Mouse (Mus musculus): ENCODE data around the gene B4galnt2. TPM values are rescaled to one million over a fixed set of nuclear protein-coding genes. Genes with fewer than 3 reads are reported as not detected.

The B4galnt2 gene
- polyA plus RNA-seq, 1 experiment from 2014 or later = not detected

DNA sequence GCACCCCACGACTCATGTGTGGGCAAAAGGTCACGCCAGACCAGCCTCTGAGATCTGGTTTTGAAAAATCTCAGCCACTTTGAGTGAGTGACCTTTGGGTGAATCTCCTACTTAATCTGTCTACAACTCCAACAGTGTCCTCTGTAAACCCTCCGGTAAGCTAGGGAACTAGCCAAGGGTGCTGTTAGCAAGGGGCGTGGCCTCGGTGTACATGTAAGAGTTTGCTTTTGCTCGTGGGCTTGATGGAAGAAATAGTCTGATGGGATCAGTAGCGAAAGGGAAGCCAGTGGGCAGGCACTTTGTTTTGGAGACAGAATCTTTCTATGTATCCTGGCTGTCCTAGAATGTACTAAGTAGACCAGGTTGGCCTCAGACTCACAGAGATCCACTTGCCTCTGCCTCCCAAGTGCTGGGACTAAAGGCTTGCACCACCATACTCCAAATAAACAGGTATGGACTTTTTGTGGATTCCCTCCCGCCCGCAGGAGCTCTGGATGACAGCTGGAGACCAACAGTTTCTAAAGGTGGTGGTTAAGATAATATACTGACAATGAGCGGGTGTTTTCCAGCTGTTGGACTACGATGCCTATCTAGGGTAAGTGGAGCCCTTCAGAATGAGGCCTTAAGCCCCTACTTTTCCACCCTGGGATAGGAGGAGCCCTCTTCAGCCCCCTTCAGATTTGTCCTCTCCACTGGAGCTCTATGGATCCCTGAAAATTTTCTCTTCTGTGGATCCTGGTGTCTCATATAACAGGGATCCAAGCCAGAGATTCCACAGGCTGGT is 86.3 kb downstream of the B4galnt2 start:
- H3K36me3 ChIP-seq = no peaks in the 10 kb centered on the region
- H3K4me1 ChIP-seq = peaks cover 35% of the 10 kb centered on the region
- H3K9ac ChIP-seq = no peak overlapping the region
- WGBS = 74% methylated on average over 11 of the region's 11 CpGs
- peaks cover 83% of the 10 kb centered on the region for H3K27me3 ChIP-seq
- no peak overlapping the region for H3K27ac ChIP-seq
- ATAC-seq (ENCODE audit: insufficient number of reproducible peaks, low FRiP score, low TSS enrichment, low read depth) = no peak
- H3K4me3 ChIP-seq = no peak overlapping the region
- no peaks in the 10 kb centered on the region for H3K9me3 ChIP-seq
- H3K4me2 ChIP-seq = no peak overlapping the region

DNA sequence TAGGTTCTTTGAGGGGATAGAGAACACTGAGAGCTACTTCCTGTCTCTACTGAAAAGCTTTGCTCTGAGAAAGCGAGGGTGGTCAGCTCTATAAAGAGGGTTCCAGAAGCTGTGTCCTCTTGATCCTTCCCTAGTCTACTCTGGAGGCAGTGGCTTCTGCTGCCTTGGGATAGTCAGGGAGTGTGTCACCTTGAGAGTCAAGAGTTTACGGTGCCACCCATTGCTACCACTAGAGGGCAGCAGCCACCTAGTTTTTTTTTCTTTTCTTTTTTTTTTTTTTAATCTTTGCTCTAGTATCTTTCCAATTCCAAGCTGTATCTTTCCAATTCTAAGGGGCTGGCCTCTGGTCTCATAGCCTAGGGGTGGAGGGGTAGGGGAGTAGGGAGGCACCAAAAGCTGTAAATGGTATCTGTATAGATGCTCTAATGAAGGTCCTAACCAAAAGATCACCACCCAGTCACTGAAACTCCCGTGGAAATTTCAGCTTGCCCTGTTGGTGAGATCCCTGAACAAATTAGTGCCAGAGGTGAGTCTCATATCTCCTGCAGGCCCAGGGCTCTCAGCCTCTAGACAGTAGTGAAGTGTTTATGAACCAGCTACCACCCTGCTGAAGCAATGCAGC is 87.1 kb downstream of the B4galnt2 start:
- H3K4me1 ChIP-seq = peaks cover 29% of the 10 kb centered on the region
- H3K9ac ChIP-seq = no peak overlapping the region
- H3K4me2 ChIP-seq = no peak overlapping the region
- H3K4me3 ChIP-seq = no peak overlapping the region
- ATAC-seq (ENCODE audit: insufficient number of reproducible peaks, low FRiP score, low TSS enrichment, low read depth) = no peak
- WGBS = 15% methylated on average over 3 of the region's 3 CpGs
- H3K27me3 ChIP-seq = peaks cover 77% of the 10 kb centered on the region
- no peak overlapping the region for H3K27ac ChIP-seq
- no peaks in the 10 kb centered on the region for H3K36me3 ChIP-seq
- H3K9me3 ChIP-seq = no peaks in the 10 kb centered on the region

DNA sequence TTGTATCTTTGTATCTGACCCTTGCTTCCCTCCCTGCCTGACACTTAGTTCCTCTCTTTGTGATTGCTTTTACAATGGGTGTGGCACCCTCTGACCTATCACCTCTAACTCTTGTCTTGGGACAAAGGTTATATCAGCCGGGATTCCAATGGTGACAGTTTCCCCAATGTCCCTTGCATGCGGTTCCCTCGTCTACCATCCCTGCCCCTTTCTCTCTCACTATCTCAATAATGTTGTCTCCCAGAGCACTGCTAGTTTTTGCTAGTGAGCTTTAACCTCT is 87.6 kb downstream of the B4galnt2 start:
- no peaks in the 10 kb centered on the region for H3K36me3 ChIP-seq
- ATAC-seq (ENCODE audit: insufficient number of reproducible peaks, low FRiP score, low TSS enrichment, low read depth) = no peak
- H3K4me3 ChIP-seq = no peak overlapping the region
- H3K4me1 ChIP-seq = peaks cover 29% of the 10 kb centered on the region
- H3K27me3 ChIP-seq = peaks cover 76% of the 10 kb centered on the region
- no peak overlapping the region for H3K27ac ChIP-seq
- 24% methylated on average over 3 of the region's 3 CpGs for WGBS
- no peaks in the 10 kb centered on the region for H3K9me3 ChIP-seq
- no peak overlapping the region for H3K4me2 ChIP-seq
- H3K9ac ChIP-seq = no peak overlapping the region

DNA sequence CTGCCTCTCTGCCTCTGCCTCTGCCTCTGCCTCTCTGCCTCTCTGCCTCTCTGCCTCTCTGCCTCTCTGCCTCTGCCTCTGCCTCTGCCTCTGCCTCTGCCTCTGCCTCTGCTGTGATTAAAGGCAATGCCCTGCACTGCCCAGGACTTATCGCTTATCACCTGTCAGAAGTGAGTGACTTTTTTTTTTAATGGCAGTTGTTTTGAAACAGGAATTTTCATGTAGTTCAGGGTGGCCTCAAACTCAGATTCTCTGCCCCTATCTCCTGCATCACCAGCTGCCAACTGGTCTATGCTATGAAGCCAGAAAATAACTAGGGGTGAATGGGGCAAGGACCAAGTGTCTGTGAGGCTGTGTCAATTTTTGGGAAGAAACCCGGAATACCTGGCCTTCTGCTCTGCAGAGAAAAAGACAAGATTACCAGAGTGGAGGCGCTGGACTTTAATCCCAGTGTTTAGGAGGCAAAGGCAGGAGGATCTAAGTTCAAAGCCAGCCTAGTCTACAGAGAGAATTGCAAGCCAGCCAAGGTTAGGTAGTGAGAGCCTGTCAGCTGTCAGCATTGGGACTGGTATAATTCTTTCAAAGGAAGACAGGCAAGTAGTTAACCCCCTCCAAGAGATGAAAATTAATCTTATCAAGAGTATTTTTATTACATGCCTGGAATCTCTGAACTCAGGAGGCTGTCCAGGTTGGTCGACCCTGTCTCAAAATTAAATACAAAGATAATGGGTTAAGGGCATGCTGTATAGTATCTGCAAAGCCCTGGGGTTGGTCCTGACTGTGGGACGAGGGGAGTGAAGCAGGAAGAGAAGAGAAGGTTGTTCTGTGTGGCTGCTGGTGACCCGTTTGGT is 88.1 kb downstream of the B4galnt2 start:
- peaks cover 29% of the 10 kb centered on the region for H3K4me1 ChIP-seq
- 55% methylated on average over 6 of the region's 6 CpGs for WGBS
- no peaks in the 10 kb centered on the region for H3K9me3 ChIP-seq
- no peaks in the 10 kb centered on the region for H3K36me3 ChIP-seq
- no peak for ATAC-seq (ENCODE audit: insufficient number of reproducible peaks, low FRiP score, low TSS enrichment, low read depth)
- no peak overlapping the region for H3K4me3 ChIP-seq
- H3K27me3 ChIP-seq = peaks cover 71% of the 10 kb centered on the region
- H3K9ac ChIP-seq = no peak overlapping the region
- no peak overlapping the region for H3K27ac ChIP-seq
- no peak overlapping the region for H3K4me2 ChIP-seq

DNA sequence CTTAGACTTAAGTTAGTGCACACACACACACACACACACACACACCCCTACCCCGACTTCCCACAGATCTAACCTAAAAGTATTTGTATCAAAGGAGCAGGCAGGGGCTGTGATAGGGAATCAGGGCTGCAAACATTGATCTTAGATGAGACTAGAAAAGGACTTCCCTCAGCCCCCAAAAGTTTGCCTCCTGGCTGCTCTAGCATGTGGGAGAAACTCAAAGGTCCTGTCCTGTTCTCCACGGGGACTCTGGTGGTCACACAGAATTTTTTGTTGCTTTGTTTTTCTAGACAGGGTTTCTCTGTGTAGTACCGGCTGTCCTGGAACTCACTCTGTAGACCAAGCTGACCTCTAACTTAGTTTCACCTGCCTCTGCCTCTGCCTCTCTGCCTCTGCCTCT is 89.1 kb downstream of the B4galnt2 start:
- WGBS = 48% methylated on average over 3 of the region's 3 CpGs
- Histone ChIP-seq H3K4me1 (peaks cover 19% of the 10 kb centered on the region), H3K27ac (no peak overlapping the region), H3K27me3 (peaks cover 62% of the 10 kb centered on the region), H3K9me3 (no peaks in the 10 kb centered on the region), H3K4me2 (no peak overlapping the region), H3K9ac (no peak overlapping the region), H3K4me3 (no peak overlapping the region), H3K36me3 (no peaks in the 10 kb centered on the region)
- ATAC-seq (ENCODE audit: insufficient number of reproducible peaks, low FRiP score, low TSS enrichment, low read depth) = no peak

DNA sequence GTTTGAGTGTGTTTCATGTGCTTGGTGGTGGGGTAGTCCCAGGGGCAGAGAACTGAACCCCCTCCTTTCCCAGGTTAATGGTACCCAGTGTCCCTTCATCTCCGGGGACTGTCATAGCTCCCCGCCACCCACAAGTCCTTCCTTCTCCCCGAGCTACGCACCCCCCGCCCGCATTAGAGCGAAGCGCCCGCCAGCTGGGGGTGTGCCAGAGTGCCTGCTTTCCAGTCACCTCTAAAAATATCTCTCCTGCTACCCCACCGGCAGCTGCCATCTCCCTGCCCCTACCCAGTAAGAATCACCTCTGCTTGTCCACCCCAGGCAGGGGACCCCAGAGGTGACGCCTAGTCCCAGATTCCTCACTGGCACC is 89.8 kb downstream of the B4galnt2 start:
- Histone ChIP-seq H3K27me3 (peaks cover 54% of the 10 kb centered on the region), H3K9me3 (no peaks in the 10 kb centered on the region), H3K9ac (peak overlapping the region; percentile 63), H3K4me1 (peaks cover 12% of the 10 kb centered on the region), H3K4me2 (peak overlapping the region; percentile 97), H3K27ac (no peak overlapping the region), H3K4me3 (peak overlapping the region; percentile 64), H3K36me3 (no peaks in the 10 kb centered on the region)
- no peak for ATAC-seq (ENCODE audit: insufficient number of reproducible peaks, low FRiP score, low TSS enrichment, low read depth)
- under 1% methylated on average over 11 of the region's 11 CpGs for WGBS

DNA sequence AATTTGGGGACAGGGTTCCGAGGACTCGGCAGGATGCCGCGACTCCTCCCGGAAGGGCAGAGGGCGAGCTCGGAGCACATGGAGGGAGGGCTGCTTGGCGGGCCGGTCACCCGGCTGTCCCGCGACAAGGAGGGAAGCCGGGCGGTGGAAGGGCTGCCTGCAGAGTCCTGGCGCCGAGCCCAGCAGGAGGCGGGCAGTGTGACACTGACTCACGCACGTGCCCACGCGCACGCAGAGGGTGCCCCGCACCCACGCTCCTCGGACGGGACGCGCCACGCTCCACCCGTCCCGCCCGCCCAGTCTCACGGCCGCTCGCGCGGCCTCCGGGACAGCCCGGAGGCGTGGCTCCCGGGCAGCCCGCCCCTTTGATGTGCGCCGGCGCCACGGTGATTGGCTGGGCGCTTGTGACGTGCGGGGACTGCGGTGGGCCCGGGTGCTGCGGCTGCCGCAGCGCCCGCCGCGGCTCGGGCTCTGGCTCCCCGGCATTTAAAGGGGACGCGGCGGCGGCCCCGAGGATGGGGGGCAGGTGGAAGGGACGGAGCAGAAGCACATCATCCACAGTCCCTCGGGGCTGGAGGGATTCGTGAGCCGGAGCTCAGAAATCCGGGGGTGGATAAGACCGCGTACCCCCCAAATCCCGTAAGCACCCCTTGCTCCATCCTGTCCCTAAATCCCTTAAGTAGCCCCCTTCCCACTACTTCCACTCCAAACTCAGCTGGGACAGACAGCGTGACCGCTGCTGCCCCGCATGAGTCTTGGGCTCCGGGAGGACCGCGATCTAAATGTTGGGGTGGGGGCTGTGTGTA is 90.4 kb downstream of the B4galnt2 start, which contains the start of gene Phospho1:
Phospho1 (plus strand) TSS at position 429 of the 806 bp plus-strand sequence.
- peaks cover 10% of the 10 kb centered on the region for H3K4me1 ChIP-seq
- peak within 1 kb of the TSS; percentile 64 for H3K4me3 ChIP-seq
- peak within 1 kb of the TSS; percentile 63 for H3K9ac ChIP-seq
- H3K4me2 ChIP-seq = peak within 1 kb of the TSS; percentile 97
- WGBS = under 1% methylated on average over 75 of the region's 78 CpGs
- peak; percentile 93 for ATAC-seq (ENCODE audit: insufficient number of reproducible peaks, low FRiP score, low TSS enrichment, low read depth)
- 0 out of 2 replicates have a peak within 1 kb of the TSS, but pooled peaks have one; percentile 4 for H3K27ac ChIP-seq
- no peaks in the 10 kb centered on the region for H3K9me3 ChIP-seq
- peaks cover 48% of the 10 kb centered on the region for H3K27me3 ChIP-seq
- H3K36me3 ChIP-seq = no peaks in the 10 kb centered on the region

DNA sequence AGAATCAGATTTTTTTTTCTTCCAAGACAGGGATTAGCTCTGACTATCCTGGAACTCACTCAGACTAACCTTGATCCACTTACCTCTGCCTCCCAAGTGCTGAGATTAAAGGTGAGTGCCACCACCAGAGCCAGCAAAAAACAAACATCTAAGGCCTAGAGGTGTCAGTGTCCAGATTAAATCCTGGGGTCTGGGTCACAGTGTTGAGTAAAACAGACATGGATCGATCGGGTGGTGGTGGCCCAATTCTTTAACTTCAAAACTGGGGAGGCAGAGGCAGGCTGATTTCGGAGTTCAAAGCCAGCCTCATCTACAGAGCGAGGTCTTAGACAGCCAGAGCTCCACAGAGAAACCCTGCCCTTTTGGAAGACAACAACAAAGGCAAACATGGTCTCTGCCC is 92.3 kb downstream of the B4galnt2 start:
- Histone ChIP-seq H3K4me2 (no peak overlapping the region), H3K4me3 (no peak overlapping the region), H3K4me1 (peaks cover 10% of the 10 kb centered on the region), H3K27me3 (peaks cover 30% of the 10 kb centered on the region), H3K36me3 (no peaks in the 10 kb centered on the region), H3K9ac (no peak overlapping the region), H3K27ac (no peak overlapping the region), H3K9me3 (no peaks in the 10 kb centered on the region)
- 94% methylated on average over 4 of the region's 4 CpGs for WGBS
- ATAC-seq (ENCODE audit: insufficient number of reproducible peaks, low FRiP score, low TSS enrichment, low read depth) = no peak

DNA sequence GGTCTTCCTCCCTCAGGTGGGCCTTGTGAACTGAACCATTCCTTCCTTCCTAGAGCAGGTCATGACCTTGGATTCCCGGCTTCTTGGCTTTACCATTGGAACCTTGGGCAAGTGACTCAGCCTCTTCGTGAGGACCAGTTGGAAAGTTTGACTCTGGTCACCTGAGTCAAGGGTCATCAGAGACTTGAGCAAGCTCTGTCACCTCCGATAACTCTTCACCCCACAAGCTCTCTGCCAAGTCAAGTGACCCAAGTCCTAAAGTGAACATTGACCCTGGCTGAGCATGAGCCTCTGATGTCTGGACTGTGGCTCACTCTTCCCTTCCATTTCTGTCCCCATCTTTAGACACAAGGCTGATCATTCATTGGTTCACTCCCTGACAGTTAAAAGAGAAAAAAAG is 93.2 kb downstream of the B4galnt2 start:
- H3K4me1 ChIP-seq = peaks cover 10% of the 10 kb centered on the region
- 84% methylated on average over 3 of the region's 3 CpGs for WGBS
- no peaks in the 10 kb centered on the region for H3K36me3 ChIP-seq
- no peak overlapping the region for H3K27ac ChIP-seq
- peaks cover 21% of the 10 kb centered on the region for H3K27me3 ChIP-seq
- no peak overlapping the region for H3K4me3 ChIP-seq
- H3K9me3 ChIP-seq = no peaks in the 10 kb centered on the region
- no peak overlapping the region for H3K4me2 ChIP-seq
- no peak for ATAC-seq (ENCODE audit: insufficient number of reproducible peaks, low FRiP score, low TSS enrichment, low read depth)
- no peak overlapping the region for H3K9ac ChIP-seq

DNA sequence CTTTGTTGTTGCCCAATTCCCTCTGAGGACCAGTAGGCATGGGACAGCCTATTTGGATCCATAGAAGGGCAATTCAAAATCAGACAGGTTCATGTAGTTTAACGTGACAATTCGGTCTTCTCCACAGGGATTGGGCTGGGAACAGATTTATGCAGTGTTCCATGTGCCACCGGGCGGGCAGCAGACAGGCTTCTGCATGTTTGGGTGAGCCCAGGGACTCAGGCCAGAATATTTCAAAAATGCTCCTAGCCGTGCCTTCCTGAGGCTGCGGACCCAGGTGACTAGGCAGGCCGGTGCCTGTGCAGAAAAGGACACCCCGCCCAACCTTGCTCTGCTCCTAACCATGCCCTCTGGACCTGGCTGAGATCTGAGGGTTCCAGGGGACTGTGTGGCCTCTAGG is 95.6 kb downstream of the B4galnt2 start:
- Histone ChIP-seq H3K9me3 (no peaks in the 10 kb centered on the region), H3K4me1 (no peaks in the 10 kb centered on the region), H3K36me3 (no peaks in the 10 kb centered on the region), H3K27me3 (peaks cover 5% of the 10 kb centered on the region; the same call in 1 of the 2 replicates), H3K27ac (no peak overlapping the region), H3K9ac (no peak overlapping the region), H3K4me2 (no peak overlapping the region), H3K4me3 (no peak overlapping the region)
- 64% methylated on average over 8 of the region's 8 CpGs for WGBS
- ATAC-seq (ENCODE audit: insufficient number of reproducible peaks, low FRiP score, low TSS enrichment, low read depth) = no peak

All from limb, embryonic 15.5 days (tissue).